Mouse (Mus musculus) CH12.LX (cell line): ENCODE data around the gene Samd4.

Experiments used
- CHD1 ChIP-seq: IDR thresholded peaks from 2 replicates; pipeline ENCODE4 v1.6.1; 2012; ENCODE audit warnings: low read depth, low read length, improper control_type of control experiment, inconsistent platforms
- CTCF ChIP-seq, 2 experiments: IDR thresholded peaks in 1 of 2; conservative IDR thresholded peaks in 1 of 2; 2 replicates each; pipeline ENCODE4 v1.5.1; 2011 to 2012; ENCODE audit warnings: low read depth in 2 of 2, low read length in 2 of 2, improper control_type of control experiment in 1 of 2, inconsistent platforms in 1 of 2, mild to moderate bottlenecking in 1 of 2, moderate library complexity in 1 of 2
- EP300 ChIP-seq: IDR thresholded peaks from 2 replicates; pipeline ENCODE4 v1.6.1; 2011; ENCODE audit warnings: low read length, improper control_type of control experiment
- JUND ChIP-seq: conservative IDR thresholded peaks from 2 replicates; pipeline ENCODE4 v1.6.1; 2011; ENCODE audit warnings: low read depth, low read length, improper control_type of control experiment
- MAX ChIP-seq: IDR thresholded peaks from 2 replicates; pipeline ENCODE4 v1.6.1; 2011; ENCODE audit warnings: low read length, improper control_type of control experiment
- MXI1 ChIP-seq: IDR thresholded peaks from 2 replicates; pipeline ENCODE4 v1.6.1; 2011; ENCODE audit warnings: mild to moderate bottlenecking, low read depth, low read length, improper control_type of control experiment
- POLR2A ChIP-seq: IDR thresholded peaks from 2 replicates; pipeline ENCODE4 v1.6.1; 2011; ENCODE audit warnings: low read depth, mild to moderate bottlenecking, improper control_type of control experiment, low read length
- SIN3A ChIP-seq: IDR thresholded peaks from 2 replicates; pipeline ENCODE4 v1.6.1; 2012; ENCODE audit warnings: low read length, improper control_type of control experiment, inconsistent platforms
- SMC3 ChIP-seq: IDR thresholded peaks from 2 replicates; pipeline ENCODE4 v1.6.1; 2011; ENCODE audit warnings: low read depth, low read length, improper control_type of control experiment
- ZC3H11A ChIP-seq: IDR thresholded peaks from 2 replicates; pipeline ENCODE4 v1.6.1; 2012; ENCODE audit warnings: low read depth, mild to moderate bottlenecking, inconsistent platforms, low read length, improper control_type of control experiment

DNA sequence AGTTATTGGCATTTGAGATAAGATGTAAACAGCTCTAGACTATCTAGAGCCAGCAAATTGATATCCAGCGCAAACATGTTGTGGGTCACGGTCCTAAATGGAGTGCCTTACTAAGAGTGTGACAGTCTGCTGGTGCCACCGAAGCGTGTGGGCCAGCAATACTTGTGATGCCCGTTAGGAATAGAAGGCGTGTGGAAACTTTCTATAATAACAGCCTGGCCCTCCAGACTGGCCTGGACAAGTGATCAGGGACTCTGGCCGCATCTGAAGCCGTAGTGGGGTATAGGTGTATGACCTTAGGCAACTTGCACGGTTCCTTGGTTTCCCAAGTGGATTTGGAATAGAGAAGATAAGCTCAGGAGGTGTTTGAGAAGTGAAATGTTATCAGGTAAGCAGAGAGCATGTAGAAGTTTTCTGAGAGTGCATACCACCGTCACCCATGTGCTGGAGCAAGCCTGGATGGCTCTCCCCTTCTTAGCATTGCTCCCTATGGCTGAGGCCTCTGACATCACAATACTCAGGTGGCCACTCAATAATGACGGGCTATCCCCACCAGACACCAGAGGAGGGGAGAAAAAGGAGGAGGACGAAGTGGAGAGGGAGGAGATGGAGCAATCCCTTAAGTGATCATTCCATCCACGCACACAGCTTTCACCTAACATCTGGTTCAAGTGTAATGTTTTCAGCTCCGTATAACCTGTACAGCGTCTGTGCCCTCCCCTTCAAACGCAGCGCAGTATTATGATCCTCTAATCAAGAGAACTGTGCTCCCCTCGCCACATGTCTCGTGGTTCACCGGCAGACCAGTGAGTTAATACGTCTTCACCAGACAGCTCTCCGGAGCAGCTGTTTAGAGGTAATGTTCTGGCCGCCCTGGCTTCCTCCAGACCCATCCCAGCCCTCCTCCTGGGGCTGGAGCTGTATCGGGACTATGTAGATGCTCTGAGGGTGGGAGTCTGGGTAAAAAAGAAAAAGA, 118.4 kb downstream of the Samd4 start:
- no peak for TF ChIP-seq CTCF (conservative IDR thresholded peaks at IDR 0.05 in 1 of 2, IDR thresholded peaks at IDR 0.05 in 1 of 2; ENCODE audit: low read depth in 2 of 2, low read length in 2 of 2)
- TF ChIP-seq MXI1: no peak
- no peak for TF ChIP-seq SMC3
- no peak for TF ChIP-seq EP300
- TF ChIP-seq JUND: no peak
- TF ChIP-seq SIN3A: no peak
- TF ChIP-seq POLR2A: no peak
- TF ChIP-seq MAX: no peak
- no peak for TF ChIP-seq ZC3H11A
- no peak for TF ChIP-seq CHD1
